Mouse (Mus musculus): ENCODE data around the gene Wasf2.

Gene Wasf2

DNA sequence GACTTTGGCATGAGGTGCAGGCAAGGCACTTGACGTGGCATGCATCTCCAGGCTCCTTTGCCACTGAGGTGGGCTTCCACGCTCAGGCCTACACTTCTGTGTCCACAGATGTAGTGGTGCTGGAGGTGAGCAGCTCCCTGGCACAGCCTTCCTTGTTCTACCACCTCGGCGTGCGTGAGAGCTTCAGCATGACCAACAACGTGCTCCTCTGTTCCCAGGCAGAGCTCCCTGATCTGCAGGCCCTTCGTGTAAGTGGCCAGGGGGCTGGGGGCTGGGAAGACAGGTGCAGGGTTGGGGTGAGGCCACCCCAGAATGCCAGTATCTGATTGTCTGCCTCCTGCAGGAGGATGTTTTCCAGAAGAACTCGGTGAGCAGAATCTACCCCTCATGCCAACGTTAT, 112.4 kb downstream of the Wasf2 start:
- no peak for DNase-seq

DNA sequence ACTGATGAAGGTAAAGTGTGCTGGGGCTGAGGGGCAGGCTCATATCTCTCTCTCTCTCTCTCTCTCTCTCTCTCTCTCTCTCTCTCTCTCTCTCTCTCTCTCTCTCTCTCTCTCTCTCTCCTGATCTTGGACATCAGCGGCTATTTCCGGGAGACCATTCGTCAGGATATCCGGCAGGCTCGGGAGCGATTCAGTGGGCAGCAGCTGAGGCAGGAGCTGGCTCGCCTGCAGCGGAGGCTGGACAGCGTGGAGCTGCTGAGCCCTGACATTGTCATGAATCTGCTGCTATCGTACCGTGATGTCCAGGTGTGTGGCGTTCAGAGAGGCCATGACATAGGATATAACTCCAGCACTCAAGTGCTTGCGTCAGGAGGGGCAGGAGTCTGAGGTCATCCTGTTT, 113.2 kb downstream of the Wasf2 start:
- no peak for DNase-seq

GRCm38 (mm10) chr4:133244289-133244688, 114.0 kb downstream of the Wasf2 start:
- DNase-seq, result no peak

DNA sequence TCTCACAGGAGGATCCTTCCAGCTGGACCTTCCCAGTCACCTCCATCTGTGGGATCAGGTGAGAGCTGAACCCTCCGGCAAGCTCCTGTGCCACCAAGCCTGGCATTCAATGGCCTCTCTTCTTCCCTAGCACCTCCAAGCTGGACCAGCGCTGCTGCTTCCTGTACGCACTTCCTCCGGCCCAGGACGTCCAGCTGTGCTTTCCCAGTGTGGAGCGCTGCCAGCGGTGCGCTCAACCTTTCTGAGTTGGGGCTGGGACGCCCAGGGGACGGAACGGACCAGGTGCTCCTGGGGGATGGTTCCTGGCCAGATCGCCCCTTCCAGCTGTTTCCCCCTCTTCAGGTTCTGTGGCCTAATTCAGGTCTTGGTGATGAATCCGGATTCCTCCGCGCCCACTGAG, 116.8 kb downstream of the Wasf2 start:
- no peak for DNase-seq

DNA sequence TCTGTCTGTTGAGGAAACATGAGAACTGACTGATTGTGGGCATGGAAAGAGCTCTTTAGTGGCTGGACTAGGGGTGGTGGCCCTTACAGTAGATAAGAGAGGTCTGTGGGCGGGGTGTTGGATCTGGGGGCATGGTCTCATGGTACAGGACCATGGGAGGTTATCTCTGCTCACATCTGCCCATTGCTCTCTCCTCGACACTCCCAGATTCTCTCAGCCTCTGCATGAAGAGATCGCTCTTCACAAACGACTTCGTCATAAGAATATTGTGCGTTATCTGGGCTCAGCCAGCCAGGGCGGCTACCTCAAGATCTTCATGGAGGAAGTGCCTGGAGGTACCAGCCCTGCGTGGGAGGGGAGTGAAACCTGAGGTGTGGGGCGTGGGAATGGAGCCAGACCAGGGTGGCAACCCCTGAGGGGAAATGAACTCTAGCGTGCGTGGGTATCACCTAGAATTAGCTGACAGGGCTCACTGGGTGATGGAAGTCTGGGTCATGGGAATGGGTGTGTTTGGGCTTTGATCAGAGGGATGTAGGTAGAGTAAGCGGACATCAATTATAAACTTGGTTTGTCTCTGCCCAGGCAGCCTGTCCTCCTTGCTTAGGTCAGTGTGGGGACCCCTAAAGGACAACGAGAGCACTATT, 117.6 kb downstream of the Wasf2 start:
- DNase-seq, result no peak

All from right cerebral cortex, postnatal 25 days (tissue).